Mouse (Mus musculus): ENCODE data around the gene D5Ertd579e.

GRCm38 (mm10) chr5:36725861-36726260 is 30.0 kb upstream of the D5Ertd579e start:
- TF ChIP-seq CTCF (IDR thresholded peaks at IDR 0.05; ENCODE audit: extremely low read depth, insufficient read depth, insufficient read length, insufficient replicate concordance) (no peak), POLR2A (IDR thresholded peaks at IDR 0.05; ENCODE audit: low read depth, low read length) (no peak)
